Mouse (Mus musculus) megakaryocyte, embryonic 14.5 days (primary cell): ENCODE results near the gene Lhfpl3.

Source experiments
- FLI1 ChIP-seq: IDR thresholded peaks from 2 replicates; pipeline ENCODE4 v1.6.1; 2012; ENCODE audit warnings: low read length, inconsistent platforms, mixed read lengths
- GATA1 ChIP-seq: IDR thresholded peaks from 3 replicates; pipeline ENCODE4 v1.6.1; 2012; ENCODE audit warnings: mixed read lengths, low read length, inconsistent platforms, borderline replicate concordance

GRCm38 (mm10) chr5:23248303-23248702 is 502.4 kb downstream of the Lhfpl3 start:
- no peak for TF ChIP-seq GATA1
- no peak for TF ChIP-seq FLI1
